Comparison of ENCODE assay signal across 14 mouse cellular contexts in genomic region chrX:152946201-152946600, GRCm38 (mm10).
DNase-seq lines count a peak whose midpoint lies in the region; ATAC-seq lines count a peak whose summit lies in the region.
"Had no signal": no experiment of that assay in that cellular context is flagged by ENCODE, and none has a peak within 500 bp of the region (broad histone marks: within the 10 kb centered on the region; RNA-seq: fewer than 3 reads in every experiment).

No protein-coding gene starts in this region.

- intact Hi-C loops in left cerebral cortex, postnatal 14 days (cut with DNase I) = no loop called here

- DNase-seq in frontal cortex, adult 2 months (ENCODE audit: extremely low spot score in 1 of 2, low spot score in 1 of 2) = peak; percentile 20 to 26
- no peak for DNase-seq in frontal cortex, postnatal 14 days (ENCODE audit: low spot score in 2 of 2)
- DNase-seq in right cerebral cortex, adult 18-20 months = peak; percentile 16
- no peak for DNase-seq in right cerebral cortex, postnatal 4 days
- peak; percentile 25 to 76 for DNase-seq in left cerebral cortex, postnatal 14 days (ENCODE audit: low spot score in 2 of 2)
- no peak for DNase-seq in Muller cell, postnatal 12 days (ENCODE audit: inconsistent ontology term)
- DNase-seq: cerebellum, adult 9-11 months; heart, adult 18-20 months; heart, postnatal 10 days; kidney, postnatal 10 days; lung, postnatal 4 days; thymus, adult 18-20 months had no signal

- no peak for ATAC-seq in megakaryocyte progenitor cell, adult 5-6 weeks (replicated peaks; ENCODE audit: poor library complexity)
- ATAC-seq: intestine, embryonic 16.5 days had no signal

Comparison
In these comparisons a context has a peak if more than half of its experiments do, and no peak if none do; other contexts are left out.
1. DNase-seq: peak in frontal cortex, adult 2 months (2 of 2), right cerebral cortex, adult 18-20 months (single experiment) and left cerebral cortex, postnatal 14 days (2 of 2); none in frontal cortex, postnatal 14 days (0 of 2), right cerebral cortex, postnatal 4 days (single experiment) and Muller cell, postnatal 12 days (single experiment).